Mouse (Mus musculus) C2C12 (cell line): ENCODE measurements around the gene Cfap70.
A peak's percentile ranks its signal among the peaks of the same experiment; 100 is the strongest.

Experiments
- CTCF ChIP-seq: IDR thresholded peaks from one replicate; pipeline ENCODE4 v1.5.1; 2011; ENCODE audit not compliant: control insufficient read depth, insufficient read depth, insufficient read length
- MAX ChIP-seq: IDR thresholded peaks from one replicate; pipeline ENCODE4 v1.6.1; 2011; ENCODE audit warnings: mild to moderate bottlenecking, control low read depth

DNA sequence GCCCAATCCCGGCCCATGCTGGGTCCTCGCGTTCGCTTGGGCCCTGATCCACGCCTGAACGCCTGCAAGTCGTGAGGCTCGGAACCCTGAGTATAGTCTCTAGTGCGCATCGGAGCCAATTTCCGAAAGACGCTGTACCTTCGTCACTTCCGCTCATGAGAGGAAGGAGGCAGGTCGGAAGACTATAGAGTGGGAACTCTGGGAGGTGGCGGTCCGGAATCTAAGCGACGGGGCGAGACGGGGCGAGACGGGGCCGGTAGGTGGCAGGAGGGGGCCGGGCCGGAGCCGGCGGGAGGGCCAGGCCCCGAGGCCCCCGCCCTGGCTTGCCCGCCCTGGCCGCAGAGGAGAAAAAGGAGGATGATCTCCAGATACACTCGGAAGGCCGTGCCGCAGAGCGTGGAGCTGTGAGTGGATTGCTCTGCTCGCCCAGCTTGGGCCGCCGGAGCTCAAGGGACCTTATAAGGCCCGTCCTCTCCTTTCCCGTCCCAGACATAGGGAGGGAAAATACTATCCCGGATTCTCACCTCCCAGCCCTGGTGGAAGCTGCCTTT is 104.0 kb downstream of the Cfap70 start, which contains the start of the genes Ecd and Fam149b:
- peak; percentile 24 for TF ChIP-seq CTCF
- peak; percentile 93 for TF ChIP-seq MAX
